Mouse (Mus musculus) right cerebral cortex, postnatal 14 days (tissue): ENCODE measurements at regions not wholly inside any gene's neighbourhood (a gene's known extent, or its start where the extent isn't known, plus 50 kb on each side); places are given as distances from the start of the nearest gene placed in this dataset.

Source experiments
- DNase-seq: peaks from one replicate; pipeline ENCODE4 v3.0.0; 2022

- DNase-seq: no peak
Observed at GRCm38 (mm10) chr7:117859419-117859818, 256.6 kb downstream of the Rps15a start.

- no peak for DNase-seq
Observed at GRCm38 (mm10) chr7:117855955-117856354, 260.0 kb downstream of the Rps15a start.

GRCm38 (mm10) chr7:117853716-117854115 lies 262.3 kb downstream of the Rps15a start:
- DNase-seq: no peak

- no peak for DNase-seq
Observed at GRCm38 (mm10) chr7:117852866-117853265, 263.1 kb downstream of the Rps15a start.

- DNase-seq: no peak
Observed at GRCm38 (mm10) chr7:117850822-117851221, 265.2 kb downstream of the Rps15a start.

- no peak for DNase-seq
Observed at GRCm38 (mm10) chr7:117846041-117846440, 269.9 kb downstream of the Rps15a start.

GRCm38 (mm10) chr7:117842780-117843179 lies 273.2 kb downstream of the Rps15a start:
- DNase-seq: no peak

GRCm38 (mm10) chr7:117795035-117795434 lies 321.0 kb downstream of the Rps15a start:
- DNase-seq: no peak

GRCm38 (mm10) chr7:117793991-117794390 lies 322.0 kb downstream of the Rps15a start:
- DNase-seq: no peak

- no peak for DNase-seq
Observed at GRCm38 (mm10) chr7:117792456-117792855, 323.5 kb downstream of the Rps15a start.

GRCm38 (mm10) chr7:117778996-117779395 lies 337.0 kb downstream of the Rps15a start:
- no peak for DNase-seq

- no peak for DNase-seq
Observed at GRCm38 (mm10) chr7:117777921-117778320, 338.1 kb downstream of the Rps15a start.

GRCm38 (mm10) chr7:117771836-117772235 lies 344.2 kb downstream of the Rps15a start:
- no peak for DNase-seq

GRCm38 (mm10) chr7:117759506-117759905 lies 356.5 kb downstream of the Rps15a start:
- no peak for DNase-seq

- DNase-seq: no peak
Observed at GRCm38 (mm10) chr7:117757033-117757432, 359.0 kb downstream of the Rps15a start.

- DNase-seq: no peak
Observed at GRCm38 (mm10) chr7:117755830-117756229, 360.2 kb downstream of the Rps15a start.

- peak; percentile 11 for DNase-seq
Observed at GRCm38 (mm10) chr7:117753296-117753695, 362.7 kb downstream of the Rps15a start.

- DNase-seq: no peak
Observed at GRCm38 (mm10) chr7:117752302-117753185, 363.4 kb downstream of the Rps15a start.

- DNase-seq: no peak
Observed at GRCm38 (mm10) chr7:117747991-117748390, 367.2 kb downstream of the Xylt1 start.

- no peak for DNase-seq
Observed at GRCm38 (mm10) chr7:117746393-117746792, 365.6 kb downstream of the Xylt1 start.

- no peak for DNase-seq
Observed at GRCm38 (mm10) chr7:117739706-117740105, 358.9 kb downstream of the Xylt1 start.

GRCm38 (mm10) chr7:117735699-117736020 lies 354.9 kb downstream of the Xylt1 start:
- DNase-seq: no peak

- DNase-seq: no peak
Observed at GRCm38 (mm10) chr7:117734994-117735698, 354.4 kb downstream of the Xylt1 start.

GRCm38 (mm10) chr7:117729067-117729466 lies 348.3 kb downstream of the Xylt1 start:
- DNase-seq: no peak
